Mouse (Mus musculus): Measurements from ENCODE around the gene Ntrk3. TPM values are rescaled to one million over a fixed set of nuclear protein-coding genes. Genes with fewer than 3 reads are reported as not detected.

The Ntrk3 gene
- polyA plus RNA-seq, 1 experiment from 2014 or later, result 0.24 TPM

DNA sequence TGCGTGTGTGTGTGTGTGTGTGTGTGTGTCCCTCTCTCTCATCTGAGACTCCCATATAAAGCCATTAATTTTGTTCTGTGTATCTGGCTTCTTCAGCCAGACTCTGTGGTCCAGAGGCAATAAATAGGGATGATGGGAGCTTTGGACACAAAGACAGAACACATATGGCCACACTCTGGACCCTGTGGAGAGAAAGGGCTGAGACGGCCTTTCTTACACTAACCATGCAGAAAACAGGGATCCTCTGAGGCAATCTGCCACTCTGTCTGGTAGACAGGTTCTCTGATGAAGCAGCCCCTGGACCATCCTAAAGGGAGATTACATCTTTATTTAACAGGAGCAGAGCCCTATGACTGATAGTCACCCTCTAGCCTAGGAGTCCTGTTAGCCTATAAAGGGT lies 253.5 kb downstream of the Ntrk3 start:
- Histone ChIP-seq H3K4me2 (no peak overlapping the region), H3K27ac (no peak overlapping the region), H3K9ac (no peak overlapping the region), H3K27me3 (replicated peaks) (no peaks in the 10 kb centered on the region), H3K4me1 (no peaks in the 10 kb centered on the region), H3K9me3 (replicated peaks) (no peaks in the 10 kb centered on the region), H3K4me3 (no peak overlapping the region), H3K36me3 (no peaks in the 10 kb centered on the region)
- no peak for ATAC-seq
- 63% methylated on average over 2 of the region's 2 CpGs for WGBS (ENCODE audit: insufficient replicate concordance)

DNA sequence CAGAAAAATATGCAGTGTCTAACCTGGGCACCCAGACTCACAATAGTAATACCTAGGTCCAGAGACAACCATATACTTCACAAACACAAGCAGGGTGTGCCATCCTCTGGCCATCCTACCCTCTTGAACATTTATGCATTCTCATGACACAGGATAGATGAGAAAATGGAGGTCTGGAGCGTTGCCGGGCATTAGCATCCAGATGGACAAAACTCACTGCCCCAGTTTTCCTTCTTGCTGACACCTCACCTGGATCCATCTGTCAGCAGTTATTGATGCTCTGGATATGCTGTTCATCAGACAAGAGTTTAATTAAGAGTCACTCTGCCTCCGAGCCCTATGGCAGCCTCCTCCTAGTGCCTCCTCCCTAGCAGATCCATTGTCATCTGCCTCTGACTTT lies 254.1 kb downstream of the Ntrk3 start:
- H3K27me3 ChIP-seq (replicated peaks), result no peaks in the 10 kb centered on the region
- H3K36me3 ChIP-seq, result no peaks in the 10 kb centered on the region
- 76% methylated on average over 3 of the region's 3 CpGs for WGBS (ENCODE audit: insufficient replicate concordance)
- no peak for ATAC-seq
- no peaks in the 10 kb centered on the region for H3K4me1 ChIP-seq
- H3K9ac ChIP-seq, result no peak overlapping the region
- H3K27ac ChIP-seq, result no peak overlapping the region
- H3K9me3 ChIP-seq (replicated peaks), result no peaks in the 10 kb centered on the region
- no peak overlapping the region for H3K4me3 ChIP-seq
- no peak overlapping the region for H3K4me2 ChIP-seq

- H3K27me3 ChIP-seq (replicated peaks), result no peaks in the 10 kb centered on the region
- H3K27ac ChIP-seq, result no peak overlapping the region
- no peak overlapping the region for H3K4me2 ChIP-seq
- no peaks in the 10 kb centered on the region for H3K9me3 ChIP-seq (replicated peaks)
- WGBS (ENCODE audit: insufficient replicate concordance), result 73% methylated on average over 2 of the region's 2 CpGs
- no peak for ATAC-seq
- no peak overlapping the region for H3K9ac ChIP-seq
- H3K4me1 ChIP-seq, result no peaks in the 10 kb centered on the region
- no peak overlapping the region for H3K4me3 ChIP-seq
- H3K36me3 ChIP-seq, result no peaks in the 10 kb centered on the region
Observed at GRCm38 (mm10) chr7:78483061-78483460, 254.8 kb downstream of the Ntrk3 start.

- 82% methylated on average over 2 of the region's 2 CpGs for WGBS (ENCODE audit: insufficient replicate concordance)
- Histone ChIP-seq H3K27me3 (replicated peaks) (no peaks in the 10 kb centered on the region), H3K4me2 (no peak overlapping the region), H3K9me3 (replicated peaks) (no peaks in the 10 kb centered on the region), H3K9ac (no peak overlapping the region), H3K4me1 (no peaks in the 10 kb centered on the region), H3K4me3 (no peak overlapping the region), H3K36me3 (no peaks in the 10 kb centered on the region), H3K27ac (no peak overlapping the region)
- ATAC-seq, result no peak
Observed at GRCm38 (mm10) chr7:78478881-78479280, 258.9 kb downstream of the Ntrk3 start.

GRCm38 (mm10) chr7:78471755-78472154 lies 266.1 kb downstream of the Ntrk3 start:
- Histone ChIP-seq H3K9me3 (replicated peaks) (no peaks in the 10 kb centered on the region), H3K27me3 (replicated peaks) (no peaks in the 10 kb centered on the region), H3K4me3 (no peak overlapping the region), H3K27ac (no peak overlapping the region), H3K36me3 (no peaks in the 10 kb centered on the region), H3K9ac (no peak overlapping the region), H3K4me2 (no peak overlapping the region), H3K4me1 (no peaks in the 10 kb centered on the region)
- no peak for ATAC-seq
- WGBS (ENCODE audit: insufficient replicate concordance), result 67% methylated on average over 4 of the region's 4 CpGs

- WGBS (ENCODE audit: insufficient replicate concordance), result 40% methylated on average over 1 of the region's 1 CpGs
- Histone ChIP-seq H3K27me3 (replicated peaks) (no peaks in the 10 kb centered on the region), H3K9ac (no peak overlapping the region), H3K4me3 (no peak overlapping the region), H3K4me1 (no peaks in the 10 kb centered on the region), H3K4me2 (no peak overlapping the region), H3K27ac (no peak overlapping the region), H3K9me3 (replicated peaks) (no peaks in the 10 kb centered on the region), H3K36me3 (no peaks in the 10 kb centered on the region)
- ATAC-seq, result no peak
Observed at GRCm38 (mm10) chr7:78471270-78471669, 266.5 kb downstream of the Ntrk3 start.

DNA sequence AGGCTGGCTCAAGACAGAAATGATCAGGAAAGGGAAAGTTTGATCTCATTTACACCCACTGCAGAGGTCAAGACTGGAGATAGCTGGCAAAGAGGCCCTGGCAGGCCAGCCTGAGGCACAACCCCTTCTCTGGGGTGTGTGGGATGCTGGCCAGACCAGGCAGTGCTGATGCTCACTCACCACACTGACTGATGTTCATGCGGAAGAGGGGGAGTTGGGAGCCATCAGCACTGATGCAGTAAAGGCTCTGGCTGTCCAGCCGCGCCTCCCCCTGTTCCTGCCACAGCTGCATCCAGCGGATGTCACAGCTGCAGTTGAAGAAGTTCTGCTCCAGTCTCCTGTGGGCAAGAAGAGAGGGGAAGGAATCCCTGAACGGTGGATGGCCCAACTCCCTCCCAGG lies 275.2 kb downstream of the Ntrk3 start:
- H3K27ac ChIP-seq, result no peak overlapping the region
- no peaks in the 10 kb centered on the region for H3K27me3 ChIP-seq (replicated peaks)
- ATAC-seq, result no peak
- H3K36me3 ChIP-seq, result no peaks in the 10 kb centered on the region
- no peaks in the 10 kb centered on the region for H3K4me1 ChIP-seq
- H3K9me3 ChIP-seq (replicated peaks), result peaks cover 8% of the 10 kb centered on the region; the same call in 1 of the 2 replicates
- no peak overlapping the region for H3K4me2 ChIP-seq
- WGBS (ENCODE audit: insufficient replicate concordance), result 64% methylated on average over 5 of the region's 5 CpGs
- H3K4me3 ChIP-seq, result no peak overlapping the region
- no peak overlapping the region for H3K9ac ChIP-seq

DNA sequence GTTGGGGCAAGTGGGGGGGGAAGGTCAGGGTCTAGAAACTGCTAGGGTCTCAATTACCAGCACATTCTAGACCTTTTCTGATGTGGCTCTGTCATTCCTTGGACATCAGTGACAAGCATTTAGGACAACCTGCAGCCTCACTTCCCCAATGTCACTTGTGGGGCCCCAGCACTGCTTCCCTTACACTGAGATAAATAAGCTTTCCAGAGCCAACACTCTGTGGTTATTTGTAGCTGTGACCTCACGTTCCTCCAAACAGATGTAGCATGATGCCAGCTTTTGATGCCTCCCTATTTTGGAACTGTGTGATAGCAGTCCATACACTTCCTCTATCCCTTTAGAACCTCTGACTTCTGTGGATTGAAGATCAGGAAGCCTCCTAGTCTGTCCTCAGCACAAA lies 278.8 kb downstream of the Ntrk3 start:
- Histone ChIP-seq H3K27ac (no peak overlapping the region), H3K9me3 (replicated peaks) (peaks cover 8% of the 10 kb centered on the region; the same call in 1 of the 2 replicates), H3K27me3 (replicated peaks) (no peaks in the 10 kb centered on the region), H3K4me1 (no peaks in the 10 kb centered on the region), H3K4me3 (no peak overlapping the region), H3K4me2 (no peak overlapping the region), H3K9ac (no peak overlapping the region), H3K36me3 (no peaks in the 10 kb centered on the region)
- no peak for ATAC-seq
- WGBS (ENCODE audit: insufficient replicate concordance), result 50% methylated on average over 1 of the region's 1 CpGs

DNA sequence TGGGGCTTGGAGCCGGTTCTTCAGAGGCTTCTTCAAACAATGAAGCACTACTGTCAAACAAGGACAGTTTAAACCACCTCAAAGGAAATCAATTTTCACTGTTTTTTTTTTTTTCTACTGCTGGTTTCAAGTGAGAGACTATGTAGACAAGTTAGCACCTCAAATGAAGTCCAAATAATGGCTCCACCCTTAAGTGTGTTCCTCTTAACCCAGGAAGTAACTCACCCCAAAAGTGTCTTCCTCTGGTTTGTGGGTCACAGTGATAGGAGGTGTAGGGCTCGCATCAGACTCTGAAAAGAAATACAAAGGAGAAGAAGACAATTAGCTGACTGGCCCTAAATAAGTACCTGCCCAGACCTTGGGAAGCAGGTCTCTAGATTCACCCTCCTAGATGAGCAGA lies 286.1 kb downstream of the Ntrk3 start:
- no peak overlapping the region for H3K4me3 ChIP-seq
- WGBS (ENCODE audit: insufficient replicate concordance), result 57% methylated on average over 2 of the region's 2 CpGs
- no peak overlapping the region for H3K27ac ChIP-seq
- H3K4me1 ChIP-seq, result no peaks in the 10 kb centered on the region
- ATAC-seq, result no peak
- no peaks in the 10 kb centered on the region for H3K36me3 ChIP-seq
- no peak overlapping the region for H3K9ac ChIP-seq
- no peaks in the 10 kb centered on the region for H3K27me3 ChIP-seq (replicated peaks)
- H3K4me2 ChIP-seq, result no peak overlapping the region
- H3K9me3 ChIP-seq (replicated peaks), result no peaks in the 10 kb centered on the region

- no peaks in the 10 kb centered on the region for H3K4me1 ChIP-seq
- no peak overlapping the region for H3K4me2 ChIP-seq
- H3K36me3 ChIP-seq, result no peaks in the 10 kb centered on the region
- no peak for ATAC-seq
- no peak overlapping the region for H3K27ac ChIP-seq
- WGBS (ENCODE audit: insufficient replicate concordance), result 70% methylated on average over 6 of the region's 6 CpGs
- no peaks in the 10 kb centered on the region for H3K27me3 ChIP-seq (replicated peaks)
- no peak overlapping the region for H3K4me3 ChIP-seq
- no peak overlapping the region for H3K9ac ChIP-seq
- no peaks in the 10 kb centered on the region for H3K9me3 ChIP-seq (replicated peaks)
Observed at GRCm38 (mm10) chr7:78449909-78450592, 287.8 kb downstream of the Ntrk3 start.

DNA sequence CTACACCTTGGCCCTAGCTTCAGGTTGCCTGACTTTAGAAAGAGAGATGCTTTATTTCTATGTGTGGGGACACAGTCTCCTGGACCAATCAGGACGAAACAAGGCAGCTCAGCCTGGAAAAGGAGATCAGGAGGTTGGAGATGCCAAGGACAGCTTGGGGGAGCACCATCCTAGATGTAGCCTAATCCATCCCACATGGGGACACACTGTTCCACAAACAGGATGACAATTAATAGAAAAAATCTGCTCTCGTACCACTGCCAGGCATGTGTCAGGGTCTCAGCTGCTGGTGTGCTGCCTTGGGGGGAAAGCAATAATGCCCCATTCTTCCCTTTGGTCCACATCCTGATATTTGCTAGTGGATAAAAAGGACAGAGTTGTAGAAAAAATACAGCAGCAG lies 289.0 kb downstream of the Ntrk3 start:
- no peaks in the 10 kb centered on the region for H3K4me1 ChIP-seq
- H3K4me2 ChIP-seq, result no peak overlapping the region
- H3K36me3 ChIP-seq, result no peaks in the 10 kb centered on the region
- no peaks in the 10 kb centered on the region for H3K9me3 ChIP-seq (replicated peaks)
- H3K9ac ChIP-seq, result no peak overlapping the region
- H3K27me3 ChIP-seq (replicated peaks), result no peaks in the 10 kb centered on the region
- no peak overlapping the region for H3K4me3 ChIP-seq
- no peak for ATAC-seq
- H3K27ac ChIP-seq, result no peak overlapping the region
- 69% methylated on average over 2 of the region's 2 CpGs for WGBS (ENCODE audit: insufficient replicate concordance)

DNA sequence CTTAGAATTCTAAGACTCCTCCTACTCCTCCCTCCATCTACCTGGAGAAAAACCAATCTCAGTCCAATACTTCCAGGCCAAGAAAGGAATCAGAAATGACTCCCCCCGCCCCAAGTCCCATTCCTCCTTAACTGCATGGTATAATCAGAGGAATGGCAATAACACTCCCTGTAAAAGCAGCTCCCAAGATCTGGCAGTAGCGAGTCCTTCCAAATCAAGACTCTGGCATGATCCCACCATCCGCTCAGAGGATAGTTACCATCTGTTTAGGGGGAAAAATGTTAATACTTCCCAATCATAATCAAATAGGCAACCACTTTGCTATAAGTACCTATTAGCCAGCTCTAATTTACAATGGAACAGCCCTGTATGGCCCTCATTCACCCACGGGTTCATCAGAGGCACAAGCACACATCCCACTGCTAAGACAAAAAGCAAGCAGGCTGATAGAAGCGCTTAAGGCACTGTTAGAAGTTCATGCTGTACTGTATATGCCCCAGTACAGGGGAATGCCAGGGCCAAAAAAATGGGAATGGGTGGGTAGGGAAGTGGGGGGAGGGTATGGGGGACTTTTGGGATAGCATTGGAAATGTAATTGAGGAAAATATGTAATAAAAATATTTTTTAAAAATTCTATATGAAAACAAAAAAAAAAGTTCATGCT lies 294.3 kb downstream of the Ntrk3 start:
- no peaks in the 10 kb centered on the region for H3K36me3 ChIP-seq
- no peaks in the 10 kb centered on the region for H3K9me3 ChIP-seq (replicated peaks)
- no peak overlapping the region for H3K4me3 ChIP-seq
- no peaks in the 10 kb centered on the region for H3K4me1 ChIP-seq
- H3K27me3 ChIP-seq (replicated peaks), result no peaks in the 10 kb centered on the region
- WGBS (ENCODE audit: insufficient replicate concordance), result 57% methylated on average over 5 of the region's 5 CpGs
- ATAC-seq, result no peak
- no peak overlapping the region for H3K9ac ChIP-seq
- no peak overlapping the region for H3K27ac ChIP-seq
- no peak overlapping the region for H3K4me2 ChIP-seq

DNA sequence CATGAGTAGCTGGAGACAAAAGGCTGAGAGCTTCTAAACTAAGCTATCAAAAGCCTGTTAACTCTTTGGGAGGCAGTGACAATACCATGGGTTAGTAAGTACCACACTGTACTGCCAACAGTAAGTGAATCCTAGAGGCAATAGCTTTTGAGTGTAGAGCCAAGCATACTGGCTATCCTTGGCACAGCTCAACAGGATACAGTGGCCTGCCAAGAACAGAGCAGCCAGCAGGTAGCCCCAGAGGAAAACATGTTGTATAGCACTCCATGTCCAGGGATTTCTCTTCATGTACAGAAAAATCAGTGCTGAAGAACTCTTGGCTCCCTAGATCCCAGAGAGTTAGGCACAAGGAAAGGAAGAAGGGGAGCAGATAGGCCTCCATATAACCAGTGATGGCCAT lies 296.1 kb downstream of the Ntrk3 start:
- H3K9ac ChIP-seq, result no peak overlapping the region
- no peak overlapping the region for H3K4me2 ChIP-seq
- no peaks in the 10 kb centered on the region for H3K27me3 ChIP-seq (replicated peaks)
- H3K4me1 ChIP-seq, result no peaks in the 10 kb centered on the region
- no peak for ATAC-seq
- H3K36me3 ChIP-seq, result no peaks in the 10 kb centered on the region
- no peak overlapping the region for H3K27ac ChIP-seq
- no peak overlapping the region for H3K4me3 ChIP-seq
- H3K9me3 ChIP-seq (replicated peaks), result no peaks in the 10 kb centered on the region
